Mouse (Mus musculus): Measurements from ENCODE around the gene Atp6v0e. TPM values are rescaled to one million over a fixed set of nuclear protein-coding genes. Genes with fewer than 3 reads are reported as not detected.
A peak's percentile ranks its signal among the peaks of the same experiment; 100 is the strongest.

Atp6v0e gene
- total and polyA plus RNA-seq, 3 experiments: 60.9 to 143 (median 67.2) TPM

DNA sequence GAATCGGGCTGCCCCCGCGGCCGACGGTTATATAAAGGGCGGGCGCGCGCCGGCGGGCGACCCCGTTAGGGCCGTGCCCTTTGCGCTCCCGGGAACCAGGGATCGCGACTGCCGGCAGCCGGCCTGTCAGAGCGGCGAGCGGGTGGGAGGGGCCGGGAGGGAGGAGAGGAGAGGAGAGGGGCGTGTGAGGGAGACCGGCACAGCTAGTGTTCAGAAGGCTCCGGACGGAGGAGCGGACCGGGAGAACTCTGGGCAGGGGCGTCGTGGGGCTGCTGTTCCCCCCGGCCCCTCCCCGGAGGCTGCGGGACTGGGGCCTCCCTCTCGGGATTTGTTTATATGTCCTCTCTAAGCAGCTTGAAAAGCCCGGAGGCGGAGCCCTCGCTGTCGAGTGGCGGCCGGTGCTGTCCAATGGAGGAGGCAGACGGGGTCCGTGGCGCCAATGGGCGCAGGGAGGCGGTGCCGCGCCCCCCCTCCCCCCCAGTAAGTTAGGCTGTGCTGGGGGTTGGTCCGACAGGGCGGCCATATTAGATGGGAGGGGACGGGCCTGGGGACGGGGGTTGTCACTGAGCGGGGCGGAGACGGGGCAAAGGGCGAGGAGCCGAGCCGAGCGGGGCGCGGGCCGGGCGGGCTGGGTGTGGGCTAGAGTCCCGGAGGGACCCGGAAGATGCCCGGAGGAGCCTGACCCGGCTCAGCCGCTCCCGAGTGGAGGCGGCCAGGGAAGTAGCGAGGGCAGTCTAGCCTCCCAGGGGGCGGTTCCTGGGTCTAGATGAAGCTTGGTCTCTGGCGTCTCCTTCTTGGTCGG is 53.1 kb downstream of the Atp6v0e start:
- no peaks in the 10 kb centered on the region for H3K27me3 ChIP-seq (ENCODE audit: control insufficient read depth, insufficient read depth, low read length)
- TF ChIP-seq POLR2A (IDR thresholded peaks at IDR 0.05; ENCODE audit: insufficient read depth, low read depth, low read length) (peak; percentile 37; the same call in 1 of the 2 replicates), EP300 (IDR thresholded peaks at IDR 0.05; ENCODE audit: insufficient read depth, low read depth, low read length) (0 out of 2 replicates have a peak, but pooled peaks have one; percentile 16), CTCF (IDR thresholded peaks at IDR 0.05) (no peak)
- peaks cover 2% of the 10 kb centered on the region; the same call in 1 of the 2 replicates for H3K79me2 ChIP-seq (replicated peaks; ENCODE audit: control insufficient read depth, insufficient read depth, low read length)
- under 1% methylated on average over 73 of the region's 75 CpGs for WGBS
- H3K27ac ChIP-seq: peak overlapping the region; percentile 93
- H3K36me3 ChIP-seq (ENCODE audit: control insufficient read depth, insufficient read depth, low read length): peaks cover 9% of the 10 kb centered on the region
- intact Hi-C loops (cut with DNase I): loop anchor here (2.0 to 5.0 kb wide), 2 partner anchors 55 to 216 kb away; partner anchors contain the start of gene Phf1
- peak overlapping the region; percentile 98 for H3K4me3 ChIP-seq
- peak overlapping the region; percentile 89 for H3K9ac ChIP-seq (ENCODE audit: low read depth, low read length)
- DNase-seq: peak; percentile 94 to 97
- peaks cover 3% of the 10 kb centered on the region for H3K4me1 ChIP-seq (ENCODE audit: control insufficient read depth, insufficient read depth, low read length)

DNA sequence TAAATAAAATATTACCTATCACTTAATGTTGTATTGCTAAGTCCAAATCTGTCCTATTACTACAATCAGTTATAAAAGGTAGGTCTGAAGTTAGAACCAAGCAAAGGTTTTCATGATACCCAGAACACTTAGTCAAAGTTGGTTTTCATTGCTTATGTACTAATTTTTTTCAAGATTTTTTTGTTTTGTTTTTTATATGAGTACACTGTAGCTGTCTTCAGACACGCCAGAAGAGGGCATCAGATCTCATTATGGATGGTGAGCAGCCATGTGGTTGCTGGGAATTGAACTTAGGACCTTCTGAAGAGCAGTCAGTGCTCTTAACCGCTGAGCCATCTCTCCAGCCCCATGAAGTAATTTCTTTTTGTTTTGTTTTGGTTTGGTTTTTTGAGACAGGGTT is 54.8 kb downstream of the Atp6v0e start:
- Histone ChIP-seq H3K4me1 (ENCODE audit: control insufficient read depth, insufficient read depth, low read length) (peaks cover 3% of the 10 kb centered on the region), H3K4me3 (no peak overlapping the region), H3K36me3 (ENCODE audit: control insufficient read depth, insufficient read depth, low read length) (peaks cover 16% of the 10 kb centered on the region), H3K79me2 (replicated peaks; ENCODE audit: control insufficient read depth, insufficient read depth, low read length) (peaks cover 4% of the 10 kb centered on the region; the same call in 1 of the 2 replicates), H3K27me3 (ENCODE audit: control insufficient read depth, insufficient read depth, low read length) (no peaks in the 10 kb centered on the region), H3K9ac (ENCODE audit: low read depth, low read length) (no peak overlapping the region), H3K27ac (no peak overlapping the region)
- TF ChIP-seq CTCF (IDR thresholded peaks at IDR 0.05): peak; percentile 31
- TF ChIP-seq EP300 (IDR thresholded peaks at IDR 0.05; ENCODE audit: insufficient read depth, low read depth, low read length): no peak
- DNase-seq: no peak
- intact Hi-C loops (cut with DNase I): loop anchor here (2.0 to 5.0 kb wide), 2 partner anchors 167 to 214 kb away; partner anchors contain the start of gene Phf1
- 76% methylated on average over 2 of the region's 2 CpGs for WGBS

DNA sequence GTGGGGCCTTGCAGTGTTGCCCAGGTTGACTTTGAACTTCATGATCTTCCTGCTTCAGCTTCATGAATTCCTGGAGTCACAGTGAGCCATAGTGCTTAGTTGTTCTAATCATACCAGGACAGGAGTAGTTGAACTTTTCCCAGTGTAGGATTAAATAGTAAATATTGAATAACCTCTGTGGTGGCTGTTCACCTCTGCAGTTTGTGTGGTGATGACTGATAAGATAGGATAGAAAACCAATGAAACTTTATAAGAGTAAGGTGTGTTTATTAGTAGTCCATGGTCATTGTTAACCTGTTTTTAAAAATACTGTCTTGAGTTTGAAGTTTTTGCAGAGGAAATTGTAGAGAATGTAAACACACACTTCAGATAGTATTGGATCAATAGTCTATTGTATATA is 56.4 kb downstream of the Atp6v0e start:
- TF ChIP-seq POLR2A (IDR thresholded peaks at IDR 0.05; ENCODE audit: insufficient read depth, low read depth, low read length) (no peak), EP300 (IDR thresholded peaks at IDR 0.05; ENCODE audit: insufficient read depth, low read depth, low read length) (no peak), CTCF (IDR thresholded peaks at IDR 0.05) (no peak)
- Histone ChIP-seq H3K4me3 (no peak overlapping the region), H3K36me3 (ENCODE audit: control insufficient read depth, insufficient read depth, low read length) (peaks cover 19% of the 10 kb centered on the region), H3K9ac (ENCODE audit: low read depth, low read length) (no peak overlapping the region), H3K4me1 (ENCODE audit: control insufficient read depth, insufficient read depth, low read length) (peaks cover 1% of the 10 kb centered on the region), H3K27ac (no peak overlapping the region), H3K27me3 (ENCODE audit: control insufficient read depth, insufficient read depth, low read length) (no peaks in the 10 kb centered on the region), H3K79me2 (replicated peaks; ENCODE audit: control insufficient read depth, insufficient read depth, low read length) (peaks cover 6% of the 10 kb centered on the region; the same call in 1 of the 2 replicates)
- DNase-seq: no peak
- intact Hi-C loops (cut with DNase I): loop anchor here (2.0 to 5.0 kb wide), 2 partner anchors 165 to 213 kb away; partner anchors contain the start of gene Phf1

DNA sequence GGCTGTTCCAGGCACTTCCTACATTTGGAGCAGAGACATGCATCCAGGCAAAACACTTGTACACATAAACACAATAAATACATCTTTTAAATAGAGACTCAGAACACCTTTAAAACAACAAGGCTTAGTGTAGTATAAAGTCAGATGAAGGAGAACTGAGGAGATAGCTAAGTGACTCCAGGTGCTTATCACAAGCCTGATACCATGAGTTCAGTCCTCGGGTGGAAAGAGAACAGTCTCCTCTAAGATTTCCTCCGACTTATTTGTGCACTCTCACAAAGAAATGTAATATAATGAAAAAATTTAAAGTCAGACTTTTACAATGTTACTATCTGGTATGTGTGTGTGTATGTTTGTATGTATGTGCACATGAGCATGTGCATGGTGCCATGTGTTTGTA is 58.8 kb downstream of the Atp6v0e start:
- peaks cover 7% of the 10 kb centered on the region for H3K4me1 ChIP-seq (ENCODE audit: control insufficient read depth, insufficient read depth, low read length)
- peaks cover 8% of the 10 kb centered on the region for H3K79me2 ChIP-seq (replicated peaks; ENCODE audit: control insufficient read depth, insufficient read depth, low read length)

DNA sequence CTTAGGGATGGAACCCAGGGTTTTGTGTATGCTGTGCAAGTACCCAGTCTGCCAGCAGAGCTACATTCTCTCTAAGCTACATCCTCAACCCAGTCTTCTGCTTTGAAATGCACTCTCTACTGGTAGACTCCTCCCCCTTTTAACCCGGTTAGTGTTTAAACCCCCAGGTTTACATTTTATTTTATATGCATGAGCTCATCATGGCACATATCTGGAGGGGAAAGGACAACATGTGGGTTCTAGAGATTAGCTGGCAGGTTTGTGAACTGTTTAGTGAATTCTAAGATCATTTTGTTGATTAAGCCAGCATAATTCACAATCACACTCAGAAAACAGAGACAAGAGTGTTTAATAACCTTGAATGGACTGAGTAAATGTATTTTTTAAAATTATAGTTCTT is 61.8 kb downstream of the Atp6v0e start:
- Histone ChIP-seq H3K4me3 (no peak overlapping the region), H3K4me1 (ENCODE audit: control insufficient read depth, insufficient read depth, low read length) (peaks cover 15% of the 10 kb centered on the region), H3K27ac (no peak overlapping the region), H3K36me3 (ENCODE audit: control insufficient read depth, insufficient read depth, low read length) (peaks cover 32% of the 10 kb centered on the region), H3K79me2 (replicated peaks; ENCODE audit: control insufficient read depth, insufficient read depth, low read length) (peaks cover 12% of the 10 kb centered on the region), H3K9ac (ENCODE audit: low read depth, low read length) (no peak overlapping the region), H3K27me3 (ENCODE audit: control insufficient read depth, insufficient read depth, low read length) (no peaks in the 10 kb centered on the region)
- WGBS: 46% methylated on average over 1 of the region's 1 CpGs
- intact Hi-C loops (cut with DNase I): loop anchor here (5.0 kb wide), 1 partner anchor 53 kb away; no protein-coding TSS in a partner anchor
- no peak for DNase-seq
- TF ChIP-seq CTCF (IDR thresholded peaks at IDR 0.05): no peak
- TF ChIP-seq POLR2A (IDR thresholded peaks at IDR 0.05; ENCODE audit: insufficient read depth, low read depth, low read length): no peak
- TF ChIP-seq EP300 (IDR thresholded peaks at IDR 0.05; ENCODE audit: insufficient read depth, low read depth, low read length): no peak

More for the DNA sequence above, 58.8 kb downstream of the Atp6v0e start:
- Histone ChIP-seq H3K27me3 (ENCODE audit: control insufficient read depth, insufficient read depth, low read length) (no peaks in the 10 kb centered on the region), H3K36me3 (ENCODE audit: control insufficient read depth, insufficient read depth, low read length) (peaks cover 24% of the 10 kb centered on the region), H3K4me3 (no peak overlapping the region), H3K9ac (ENCODE audit: low read depth, low read length) (no peak overlapping the region), H3K27ac (no peak overlapping the region)
- intact Hi-C loops (cut with DNase I): loop anchor here (5.0 kb wide), 1 partner anchor 55 kb away; no protein-coding TSS in a partner anchor
- WGBS: 46% methylated on average over 2 of the region's 2 CpGs
- TF ChIP-seq EP300 (IDR thresholded peaks at IDR 0.05; ENCODE audit: insufficient read depth, low read depth, low read length) (no peak), CTCF (IDR thresholded peaks at IDR 0.05) (no peak), POLR2A (IDR thresholded peaks at IDR 0.05; ENCODE audit: insufficient read depth, low read depth, low read length) (no peak)
- no peak for DNase-seq

DNA sequence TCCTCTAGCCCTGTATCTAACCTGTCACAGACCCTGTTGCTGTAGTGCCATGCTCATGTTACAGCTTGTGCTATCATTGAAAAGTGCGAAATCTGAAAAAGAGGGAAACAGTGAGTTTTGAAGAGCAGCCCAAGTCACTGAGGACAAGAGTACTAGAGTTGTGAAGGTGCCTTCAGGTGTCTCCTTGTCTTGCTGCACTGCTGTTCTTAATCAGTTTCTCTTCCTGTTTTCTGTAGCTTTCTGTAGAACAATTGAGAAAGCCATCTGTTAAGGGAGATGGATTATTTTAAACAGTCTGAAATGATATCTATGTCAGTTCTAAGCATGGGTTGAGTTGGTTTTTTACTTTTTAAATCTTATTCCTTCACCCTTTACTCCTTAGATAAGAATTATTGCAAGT is 63.6 kb downstream of the Atp6v0e start:
- Histone ChIP-seq H3K4me3 (no peak overlapping the region), H3K27ac (no peak overlapping the region), H3K79me2 (replicated peaks; ENCODE audit: control insufficient read depth, insufficient read depth, low read length) (peaks cover 8% of the 10 kb centered on the region), H3K27me3 (ENCODE audit: control insufficient read depth, insufficient read depth, low read length) (no peaks in the 10 kb centered on the region), H3K9ac (ENCODE audit: low read depth, low read length) (no peak overlapping the region), H3K4me1 (ENCODE audit: control insufficient read depth, insufficient read depth, low read length) (peaks cover 18% of the 10 kb centered on the region), H3K36me3 (ENCODE audit: control insufficient read depth, insufficient read depth, low read length) (peaks cover 27% of the 10 kb centered on the region)
- WGBS: 51% methylated on average over 1 of the region's 1 CpGs
- intact Hi-C loops (cut with DNase I): no loop called here
- no peak for TF ChIP-seq EP300 (IDR thresholded peaks at IDR 0.05; ENCODE audit: insufficient read depth, low read depth, low read length)
- no peak for TF ChIP-seq CTCF (IDR thresholded peaks at IDR 0.05)
- TF ChIP-seq POLR2A (IDR thresholded peaks at IDR 0.05; ENCODE audit: insufficient read depth, low read depth, low read length): no peak
- DNase-seq: no peak
